Mouse (Mus musculus): Measurements from ENCODE around the gene Farp2. TPM values are rescaled to one million over a fixed set of nuclear protein-coding genes. Genes with fewer than 3 reads are reported as not detected.

Farp2 gene
- total and polyA plus RNA-seq, 2 experiments from 2014 or later = 2.9 to 8.8 TPM

GRCm38 (mm10) chr1:93512351-93512690, 442 bp downstream of the Farp2 start:
- no peak; the same call in 1 of the 2 replicates for ATAC-seq
- Histone ChIP-seq H3K4me1 (ENCODE audit: insufficient read depth, low read length) (no peaks in the 10 kb centered on the region), H3K27ac (peak overlapping the region; percentile 77; the same call in 1 of the 2 replicates), H3K9ac (replicated peaks; ENCODE audit: low read length) (peak overlapping the region; percentile 73), H3K4me2 (ENCODE audit: low read depth, low read length) (peak overlapping the region; percentile 84), H3K27me3 (ENCODE audit: insufficient read depth, low read length) (no peaks in the 10 kb centered on the region), H3K4me3 (ENCODE audit: low read length) (peak overlapping the region; percentile 74), H3K9me3 (ENCODE audit: low read length) (no peaks in the 10 kb centered on the region), H3K36me3 (ENCODE audit: insufficient read depth, low read length) (no peaks in the 10 kb centered on the region)
- WGBS = 1% methylated on average over 15 of the region's 15 CpGs
- DNase-seq (ENCODE audit: low spot score) = no peak
- TF ChIP-seq CTCF (IDR thresholded peaks at IDR 0.05; ENCODE audit: low read depth) = no peak

GRCm38 (mm10) chr1:93513221-93513620, 1.3 kb downstream of the Farp2 start:
- no peak for DNase-seq (ENCODE audit: low spot score)
- Histone ChIP-seq H3K4me1 (ENCODE audit: insufficient read depth, low read length) (no peaks in the 10 kb centered on the region), H3K9ac (replicated peaks; ENCODE audit: low read length) (no peak overlapping the region), H3K9me3 (ENCODE audit: low read length) (no peaks in the 10 kb centered on the region), H3K4me2 (ENCODE audit: low read depth, low read length) (peak overlapping the region; percentile 84; the same call in 1 of the 2 replicates), H3K27ac (no peak overlapping the region), H3K27me3 (ENCODE audit: insufficient read depth, low read length) (no peaks in the 10 kb centered on the region), H3K36me3 (ENCODE audit: insufficient read depth, low read length) (no peaks in the 10 kb centered on the region), H3K4me3 (ENCODE audit: low read length) (no peak overlapping the region)
- no peak for TF ChIP-seq CTCF (IDR thresholded peaks at IDR 0.05; ENCODE audit: low read depth)
- ATAC-seq = no peak
- WGBS = 76% methylated on average over 14 of the region's 14 CpGs

GRCm38 (mm10) chr1:93521491-93521890, 9.6 kb downstream of the Farp2 start:
- H3K4me1 ChIP-seq (ENCODE audit: insufficient read depth, low read length) = no peaks in the 10 kb centered on the region
- WGBS = 84% methylated on average over 2 of the region's 2 CpGs
- no peak overlapping the region for H3K27ac ChIP-seq
- no peak overlapping the region for H3K4me3 ChIP-seq (ENCODE audit: low read length)
- DNase-seq (ENCODE audit: low spot score) (no peak), ATAC-seq (no peak)
- H3K36me3 ChIP-seq (ENCODE audit: insufficient read depth, low read length) = no peaks in the 10 kb centered on the region
- TF ChIP-seq CTCF (IDR thresholded peaks at IDR 0.05; ENCODE audit: low read depth) = no peak
- H3K9me3 ChIP-seq (ENCODE audit: low read length) = no peaks in the 10 kb centered on the region
- no peak overlapping the region for H3K4me2 ChIP-seq (ENCODE audit: low read depth, low read length)
- H3K27me3 ChIP-seq (ENCODE audit: insufficient read depth, low read length) = no peaks in the 10 kb centered on the region
- H3K9ac ChIP-seq (replicated peaks; ENCODE audit: low read length) = no peak overlapping the region

GRCm38 (mm10) chr1:93522325-93522724, 10.4 kb downstream of the Farp2 start:
- H3K9me3 ChIP-seq (ENCODE audit: low read length) = no peaks in the 10 kb centered on the region
- WGBS = 72% methylated on average over 1 of the region's 1 CpGs
- H3K4me3 ChIP-seq (ENCODE audit: low read length) = no peak overlapping the region
- no peak overlapping the region for H3K27ac ChIP-seq
- H3K4me1 ChIP-seq (ENCODE audit: insufficient read depth, low read length) = no peaks in the 10 kb centered on the region
- no peaks in the 10 kb centered on the region for H3K27me3 ChIP-seq (ENCODE audit: insufficient read depth, low read length)
- ATAC-seq = no peak
- TF ChIP-seq CTCF (IDR thresholded peaks at IDR 0.05; ENCODE audit: low read depth) = no peak
- no peak for DNase-seq (ENCODE audit: low spot score)
- no peak overlapping the region for H3K9ac ChIP-seq (replicated peaks; ENCODE audit: low read length)
- H3K4me2 ChIP-seq (ENCODE audit: low read depth, low read length) = no peak overlapping the region
- H3K36me3 ChIP-seq (ENCODE audit: insufficient read depth, low read length) = no peaks in the 10 kb centered on the region

- TF ChIP-seq CTCF (IDR thresholded peaks at IDR 0.05; ENCODE audit: low read depth) = no peak
- DNase-seq (ENCODE audit: low spot score) (no peak), ATAC-seq (no peak)
- 87% methylated on average over 6 of the region's 6 CpGs for WGBS
- no peaks in the 10 kb centered on the region for H3K9me3 ChIP-seq (ENCODE audit: low read length)
- no peaks in the 10 kb centered on the region for H3K27me3 ChIP-seq (ENCODE audit: insufficient read depth, low read length)
- H3K4me1 ChIP-seq (ENCODE audit: insufficient read depth, low read length) = no peaks in the 10 kb centered on the region
- peaks cover 11% of the 10 kb centered on the region; the same call in 1 of the 2 replicates for H3K36me3 ChIP-seq (ENCODE audit: insufficient read depth, low read length)
- H3K4me3 ChIP-seq (ENCODE audit: low read length) = no peak overlapping the region
- H3K4me2 ChIP-seq (ENCODE audit: low read depth, low read length) = no peak overlapping the region
- H3K9ac ChIP-seq (replicated peaks; ENCODE audit: low read length) = no peak overlapping the region
- H3K27ac ChIP-seq = no peak overlapping the region
Measured at GRCm38 (mm10) chr1:93529801-93530200, 17.9 kb downstream of the Farp2 start.

GRCm38 (mm10) chr1:93537227-93537626, 25.3 kb downstream of the Farp2 start:
- Histone ChIP-seq H3K9me3 (ENCODE audit: low read length) (no peaks in the 10 kb centered on the region), H3K27ac (no peak overlapping the region), H3K36me3 (ENCODE audit: insufficient read depth, low read length) (0 out of 2 replicates have a peak, but pooled peaks cover 4% of the 10 kb centered on the region), H3K27me3 (ENCODE audit: insufficient read depth, low read length) (no peaks in the 10 kb centered on the region), H3K4me1 (ENCODE audit: insufficient read depth, low read length) (no peaks in the 10 kb centered on the region), H3K9ac (replicated peaks; ENCODE audit: low read length) (no peak overlapping the region), H3K4me2 (ENCODE audit: low read depth, low read length) (no peak overlapping the region), H3K4me3 (ENCODE audit: low read length) (no peak overlapping the region)
- 94% methylated on average over 6 of the region's 6 CpGs for WGBS
- ATAC-seq = no peak
- DNase-seq (ENCODE audit: low spot score) = no peak
- TF ChIP-seq CTCF (IDR thresholded peaks at IDR 0.05; ENCODE audit: low read depth) = no peak

- no peaks in the 10 kb centered on the region for H3K4me1 ChIP-seq (ENCODE audit: insufficient read depth, low read length)
- DNase-seq (ENCODE audit: low spot score) = no peak
- no peaks in the 10 kb centered on the region for H3K9me3 ChIP-seq (ENCODE audit: low read length)
- H3K4me2 ChIP-seq (ENCODE audit: low read depth, low read length) = no peak overlapping the region
- H3K9ac ChIP-seq (replicated peaks; ENCODE audit: low read length) = no peak overlapping the region
- 74% methylated on average over 2 of the region's 2 CpGs for WGBS
- H3K4me3 ChIP-seq (ENCODE audit: low read length) = no peak overlapping the region
- H3K27me3 ChIP-seq (ENCODE audit: insufficient read depth, low read length) = no peaks in the 10 kb centered on the region
- no peak overlapping the region for H3K27ac ChIP-seq
- TF ChIP-seq CTCF (IDR thresholded peaks at IDR 0.05; ENCODE audit: low read depth) = peak; percentile 16; the same call in 1 of the 2 replicates
- no peaks in the 10 kb centered on the region for H3K36me3 ChIP-seq (ENCODE audit: insufficient read depth, low read length)
- no peak for ATAC-seq
Measured at GRCm38 (mm10) chr1:93543196-93543595, 31.3 kb downstream of the Farp2 start.
